Mouse (Mus musculus): ENCODE data around the gene Myo15b.

Gene Myo15b

DNA sequence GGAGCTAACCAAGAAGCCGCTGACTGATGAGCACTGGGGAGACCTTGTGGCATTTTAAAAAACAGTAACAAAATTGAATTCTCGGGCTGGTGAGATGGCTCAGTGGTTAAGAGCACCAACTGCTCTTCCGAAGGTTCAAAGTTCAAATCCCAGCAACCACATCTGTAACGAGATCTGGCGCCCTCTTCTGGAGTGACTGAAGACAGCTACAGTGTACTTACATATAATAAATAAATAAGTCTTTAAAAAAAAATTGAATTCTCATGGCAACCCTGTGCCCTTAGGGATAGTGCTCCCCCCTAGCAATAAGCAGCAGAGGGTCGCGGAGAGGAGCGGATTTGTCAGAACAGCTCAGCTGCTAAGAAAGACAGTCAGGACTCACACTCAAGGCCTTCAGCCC, 5.7 kb downstream of the Myo15b start:
- intact Hi-C loops (cut with DNase I) = no loop called here

DNA sequence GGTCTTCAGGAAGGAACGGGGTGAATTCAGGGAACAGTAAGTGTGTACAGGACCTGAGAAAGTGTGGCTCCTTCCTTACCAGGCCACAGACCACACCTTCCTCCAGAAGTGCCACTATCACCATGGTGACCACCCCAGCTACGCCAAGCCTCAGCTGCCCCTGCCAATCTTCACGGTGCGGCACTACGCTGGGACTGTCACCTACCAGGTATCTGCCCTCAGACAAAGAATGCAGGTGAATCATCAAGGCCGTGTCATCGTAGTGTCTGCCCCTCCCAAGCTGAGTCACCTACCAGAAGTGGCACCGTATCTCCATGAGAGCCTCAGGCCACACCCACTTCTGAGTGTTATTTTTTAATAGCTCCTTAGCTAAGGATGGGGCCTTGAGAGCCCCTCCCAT, 11.2 kb downstream of the Myo15b start:
- intact Hi-C loops (cut with DNase I) = no loop called here

DNA sequence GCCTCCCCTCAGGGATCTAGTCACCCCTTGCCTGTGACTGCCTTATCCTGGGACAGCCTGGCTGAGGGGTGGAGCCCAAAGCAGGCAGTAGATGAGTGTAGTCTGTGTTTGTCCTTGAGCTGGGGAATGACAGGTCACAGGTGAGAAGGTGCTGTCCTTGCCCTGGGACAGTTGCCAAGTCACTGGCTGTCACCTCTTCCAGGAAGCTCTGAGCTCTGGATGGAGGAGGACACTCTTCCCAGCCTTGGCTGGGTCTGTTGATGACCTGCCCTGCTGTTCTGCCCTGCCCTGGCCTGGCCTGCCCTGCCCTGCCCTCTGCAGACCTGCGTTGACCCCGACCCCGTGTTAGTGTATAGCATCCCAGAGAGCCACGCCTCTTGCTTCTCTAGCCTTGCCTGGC, 14.2 kb downstream of the Myo15b start:
- intact Hi-C loops (cut with DNase I) = no loop called here

DNA sequence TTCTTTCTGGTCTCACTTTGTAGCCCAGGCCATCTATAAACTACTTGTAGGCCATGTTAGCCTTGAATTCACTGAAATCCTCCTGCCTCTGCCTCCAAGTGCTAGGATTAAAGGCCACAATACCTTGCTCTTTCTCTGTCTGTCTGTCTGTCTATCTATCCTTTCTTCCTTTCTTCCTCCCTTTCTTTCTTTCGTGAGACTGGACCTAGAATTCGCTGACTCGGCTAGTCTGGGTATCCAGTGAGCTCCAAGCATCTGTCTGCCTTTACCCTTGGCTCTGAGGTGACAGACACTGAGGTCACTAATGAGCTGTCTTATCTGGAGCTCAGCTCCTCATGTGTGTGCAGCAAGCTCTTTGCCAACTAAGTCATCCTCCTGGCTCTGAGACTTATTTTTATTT, 17.7 kb downstream of the Myo15b start:
- intact Hi-C loops (cut with DNase I) = loop anchor here (5.0 kb wide), 1 partner anchor 49 kb away; no protein-coding TSS in a partner anchor

DNA sequence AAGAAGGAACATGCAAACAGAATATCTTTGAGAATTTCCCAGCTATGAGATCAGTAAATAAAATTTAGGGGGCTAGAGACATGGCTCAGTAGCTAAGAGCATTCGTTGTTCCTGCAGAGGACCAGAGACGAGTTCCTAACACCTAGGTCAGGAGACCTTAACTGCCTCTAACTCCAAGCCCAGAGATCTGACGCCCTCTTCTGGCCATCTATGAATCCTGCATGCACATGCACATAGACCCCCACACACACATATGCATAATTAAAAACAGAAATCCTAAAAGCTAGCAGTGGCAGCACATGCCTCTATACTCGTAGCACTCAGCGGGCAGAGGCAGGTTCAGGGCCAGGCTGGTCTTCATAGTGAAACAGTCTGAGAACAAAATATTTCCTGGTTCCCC, 18.2 kb downstream of the Myo15b start:
- intact Hi-C loops (cut with DNase I) = loop anchor here (5.0 kb wide), 1 partner anchor 49 kb away; no protein-coding TSS in a partner anchor

DNA sequence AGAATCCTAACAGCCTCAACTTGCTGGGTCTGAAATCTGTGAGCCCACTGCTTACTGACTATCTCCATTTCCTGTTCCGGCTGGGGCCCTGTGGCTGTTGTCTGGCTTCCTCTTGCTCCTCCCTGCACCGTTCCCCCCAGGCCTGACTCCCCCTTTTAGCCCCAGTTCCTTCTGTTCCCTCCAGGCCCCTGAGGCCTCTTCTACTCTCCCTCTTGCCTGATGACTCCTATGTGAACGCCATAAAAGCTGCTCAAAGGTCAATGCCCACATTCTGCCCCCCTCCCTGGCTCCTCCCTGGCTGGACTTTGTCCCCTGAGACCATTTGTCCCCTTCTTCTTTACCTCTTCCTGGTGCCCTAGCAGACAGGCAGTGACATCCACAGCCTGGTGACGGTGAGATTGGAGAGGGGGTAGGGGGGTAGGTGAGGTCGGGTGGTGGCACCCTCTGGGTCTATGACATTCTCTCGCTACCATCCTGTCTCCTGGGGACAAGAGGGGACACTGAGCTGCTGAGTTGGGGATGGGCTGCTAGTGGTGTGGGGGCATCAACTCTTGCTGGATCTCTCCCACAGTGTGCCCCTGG, 19.1 kb downstream of the Myo15b start:
- intact Hi-C loops (cut with DNase I) = loop anchor here (5.0 kb wide), 1 partner anchor 50 kb away; no protein-coding TSS in a partner anchor

DNA sequence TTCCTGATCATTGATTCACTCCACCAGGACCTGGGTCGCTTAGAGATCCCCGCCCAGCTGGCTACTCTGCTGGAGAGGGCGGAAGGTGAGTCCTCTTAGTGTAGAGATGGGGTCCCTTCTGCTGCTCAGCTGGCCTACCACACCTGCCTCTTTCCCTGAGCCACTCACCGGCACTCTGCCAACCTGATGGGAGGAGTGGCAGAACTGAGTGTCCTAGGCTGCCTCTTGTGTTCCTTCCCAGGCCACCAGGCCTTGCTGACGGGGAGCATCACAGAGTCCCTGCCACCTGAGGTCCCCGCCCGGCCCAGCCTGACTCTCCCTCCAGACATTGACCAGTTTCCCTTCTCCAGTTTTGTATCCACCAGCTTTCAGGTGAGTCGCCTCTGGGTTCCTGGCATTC, 19.9 kb downstream of the Myo15b start:
- intact Hi-C loops (cut with DNase I) = loop anchor here (5.0 kb wide), 1 partner anchor 51 kb away; no protein-coding TSS in a partner anchor

DNA sequence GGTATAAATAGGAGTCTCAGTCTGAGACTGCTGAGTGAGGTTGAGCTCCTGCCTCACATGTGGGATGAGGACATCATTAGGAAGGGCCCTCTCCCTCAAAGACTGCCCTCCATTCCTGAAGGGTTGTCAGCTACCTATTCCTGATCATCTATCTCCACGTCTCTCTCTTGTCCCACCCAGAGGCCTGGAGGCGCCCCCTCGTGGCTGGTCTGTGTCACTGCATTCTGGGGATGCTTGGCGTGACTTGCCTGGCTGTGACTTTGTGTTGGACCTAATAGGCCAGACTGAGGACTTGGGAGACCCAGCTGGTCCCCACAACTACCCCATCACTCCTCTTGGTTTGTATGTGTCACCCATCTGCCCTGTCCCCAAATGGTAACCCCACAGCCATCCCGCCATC, 22.8 kb downstream of the Myo15b start:
- intact Hi-C loops (cut with DNase I) = loop anchor here (10.0 kb wide), 1 partner anchor 156 kb away; no protein-coding TSS in a partner anchor

DNA sequence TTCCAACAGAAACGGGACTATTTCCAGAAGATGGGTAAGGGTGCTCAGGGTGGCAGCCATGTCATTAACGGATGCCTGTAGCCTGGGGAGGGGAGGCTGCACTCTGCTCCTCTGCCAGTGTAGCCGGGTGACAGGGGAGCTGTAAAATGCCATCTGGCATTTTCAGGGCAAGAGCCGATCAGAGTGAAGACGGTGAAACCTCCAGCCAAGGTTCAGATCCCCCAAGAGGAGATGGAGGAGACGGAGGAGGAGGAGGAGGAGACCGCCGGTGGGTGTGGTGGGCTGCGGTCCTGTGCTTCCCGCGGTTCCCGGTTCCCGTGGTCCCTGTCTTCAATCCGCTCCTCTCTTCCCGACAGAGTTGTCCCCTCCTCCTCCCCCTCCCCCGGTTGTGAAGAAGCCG, 25.0 kb downstream of the Myo15b start:
- intact Hi-C loops (cut with DNase I) = loop anchor here (10.0 kb wide), 1 partner anchor 158 kb away; no protein-coding TSS in a partner anchor

DNA sequence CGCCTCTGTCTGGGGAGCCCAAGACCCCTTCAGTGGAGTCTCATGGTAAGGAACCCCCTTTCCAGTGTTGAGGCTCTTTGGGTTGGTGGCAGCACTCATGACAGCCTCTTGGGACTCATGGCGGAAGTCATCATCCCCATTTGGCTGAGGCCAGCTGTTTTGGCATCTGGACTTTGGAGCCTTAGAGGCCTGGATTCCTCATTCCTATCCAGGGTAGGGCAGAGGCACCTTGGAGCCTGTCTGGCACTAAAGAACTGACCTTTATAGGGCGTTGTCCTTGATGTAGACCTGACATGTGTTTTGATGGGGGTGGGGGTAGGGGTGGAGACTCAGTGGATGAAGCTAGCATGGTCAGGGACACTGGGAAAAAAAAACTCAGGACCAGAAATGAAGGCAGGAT, 26.2 kb downstream of the Myo15b start:
- intact Hi-C loops (cut with DNase I) = loop anchor here (10.0 kb wide), 1 partner anchor 160 kb away; no protein-coding TSS in a partner anchor

DNA sequence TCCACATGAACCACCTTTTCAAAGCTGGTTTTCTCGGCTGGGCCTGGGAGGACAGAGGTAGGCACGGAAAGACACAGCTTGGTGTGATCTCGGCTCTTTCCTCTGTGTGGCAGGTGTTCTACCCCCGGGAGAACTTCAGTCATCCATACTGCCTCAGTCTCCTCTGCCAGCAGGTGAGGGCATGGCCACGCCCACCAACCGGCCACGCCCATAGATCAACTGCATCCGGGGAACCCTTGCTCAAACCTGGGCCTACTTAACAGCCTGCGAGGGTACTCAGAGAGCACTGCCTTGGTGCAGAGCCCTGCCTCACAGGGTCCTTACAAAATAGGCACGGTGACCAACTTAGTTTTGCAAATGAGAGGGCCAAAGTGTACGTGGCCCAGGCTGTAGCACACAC, 27.1 kb downstream of the Myo15b start:
- intact Hi-C loops (cut with DNase I) = loop anchor here (10.0 kb wide), 1 partner anchor 160 kb away; no protein-coding TSS in a partner anchor

DNA sequence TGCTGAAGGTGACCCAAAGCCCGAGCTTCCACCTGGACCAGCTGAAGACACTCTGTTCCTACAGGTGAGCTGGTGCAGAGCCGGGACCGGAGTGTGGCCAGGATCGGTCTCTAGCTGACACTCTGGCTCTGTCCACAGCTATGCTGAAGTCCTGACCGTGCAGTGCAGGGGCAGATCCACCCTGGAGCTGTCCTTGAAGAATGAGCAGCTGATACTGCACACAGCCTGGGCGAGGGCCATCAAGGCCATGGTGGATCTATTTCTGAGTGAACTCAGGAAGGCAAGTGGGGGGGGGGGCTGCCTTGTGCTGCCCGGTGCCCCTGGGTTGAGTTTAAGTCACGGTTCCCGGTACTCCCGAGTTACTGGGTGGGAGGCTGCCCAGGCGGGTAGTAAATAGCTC, 28.2 kb downstream of the Myo15b start:
- intact Hi-C loops (cut with DNase I) = loop anchor here (10.0 kb wide), 1 partner anchor 162 kb away; no protein-coding TSS in a partner anchor

DNA sequence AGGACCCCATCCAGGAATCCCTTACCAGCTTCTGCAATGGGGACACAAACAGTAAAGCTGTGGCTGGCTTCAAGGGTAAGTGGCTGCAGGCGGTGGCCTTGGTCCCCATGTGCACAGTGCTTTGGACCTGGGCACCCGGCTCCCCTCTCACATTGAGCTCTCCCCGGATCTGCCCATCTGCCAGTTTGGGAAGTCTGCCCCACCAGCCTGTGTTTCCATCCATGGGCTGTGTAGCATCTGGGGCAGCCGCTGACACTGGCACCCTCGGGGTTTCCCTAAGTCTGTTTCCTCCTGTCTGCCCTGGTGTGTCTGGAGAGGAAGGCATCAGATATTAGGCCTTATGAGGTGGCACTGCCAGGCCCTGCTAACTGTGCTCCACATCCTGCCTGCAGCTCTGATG, 29.8 kb downstream of the Myo15b start:
- intact Hi-C loops (cut with DNase I) = loop anchor here (10.0 kb wide), 1 partner anchor 163 kb away; no protein-coding TSS in a partner anchor

DNA sequence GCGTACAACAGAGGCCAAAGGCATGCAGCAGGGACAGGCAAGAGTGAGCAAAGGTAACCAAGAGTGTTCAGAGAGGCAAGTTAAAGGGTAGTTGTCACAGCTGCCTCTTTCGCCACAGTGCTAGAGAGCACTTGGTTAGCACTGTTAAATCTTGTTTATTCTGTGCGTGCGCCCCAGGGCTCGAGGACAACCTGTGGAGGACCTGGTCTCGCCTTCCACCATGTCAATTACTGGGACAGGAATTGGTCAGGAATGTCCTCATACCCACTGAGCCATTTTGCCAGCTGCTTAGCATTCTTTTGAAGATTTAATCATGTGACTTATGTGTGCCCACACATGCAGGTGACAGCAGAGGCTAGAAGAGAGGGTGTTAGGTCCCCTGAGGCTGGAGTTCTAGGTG, 31.0 kb downstream of the Myo15b start:
- intact Hi-C loops (cut with DNase I) = loop anchor here (10.0 kb wide), 1 partner anchor 164 kb away; no protein-coding TSS in a partner anchor

DNA sequence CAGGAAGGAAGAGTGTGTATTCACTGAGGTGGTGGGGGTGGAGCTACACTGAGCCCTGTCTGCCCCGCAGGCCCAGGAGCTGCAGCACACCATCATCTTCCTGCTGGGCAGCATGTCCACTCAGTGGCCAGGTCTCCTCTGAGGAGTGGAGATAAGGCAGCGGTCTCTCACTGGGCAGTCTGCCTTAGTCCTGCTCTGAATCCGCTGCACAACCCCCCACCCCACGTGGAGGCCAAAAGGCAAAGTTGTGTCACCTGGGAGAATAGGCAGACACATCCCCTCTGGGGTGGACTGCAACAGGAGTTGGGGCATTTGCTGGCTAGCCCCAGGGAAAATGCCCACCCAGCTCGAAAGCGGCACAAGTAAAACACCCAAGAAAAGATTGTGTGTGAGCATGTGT, 34.0 kb downstream of the Myo15b start:
- intact Hi-C loops (cut with DNase I) = no loop called here

DNA sequence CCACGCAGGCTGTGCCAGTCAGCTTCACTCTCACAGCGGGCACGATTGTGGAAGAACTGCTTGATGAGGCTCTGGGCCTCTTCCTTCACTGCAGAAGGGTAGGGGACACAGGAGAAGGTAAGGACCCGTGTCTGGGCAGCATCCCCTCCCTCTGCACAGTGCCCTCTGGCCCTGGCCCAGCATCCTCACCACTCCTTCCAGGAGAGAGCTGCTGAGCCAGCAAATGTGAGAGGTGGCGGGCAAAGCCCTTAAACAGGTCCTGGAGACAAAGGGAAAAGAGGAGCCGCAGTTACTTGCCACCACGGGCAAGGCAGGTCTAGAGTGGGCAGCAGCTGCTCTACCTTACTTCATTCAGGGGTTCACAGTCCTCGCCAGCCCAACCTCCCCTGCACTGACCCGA, 34.9 kb downstream of the Myo15b start:
- intact Hi-C loops (cut with DNase I) = no loop called here

DNA sequence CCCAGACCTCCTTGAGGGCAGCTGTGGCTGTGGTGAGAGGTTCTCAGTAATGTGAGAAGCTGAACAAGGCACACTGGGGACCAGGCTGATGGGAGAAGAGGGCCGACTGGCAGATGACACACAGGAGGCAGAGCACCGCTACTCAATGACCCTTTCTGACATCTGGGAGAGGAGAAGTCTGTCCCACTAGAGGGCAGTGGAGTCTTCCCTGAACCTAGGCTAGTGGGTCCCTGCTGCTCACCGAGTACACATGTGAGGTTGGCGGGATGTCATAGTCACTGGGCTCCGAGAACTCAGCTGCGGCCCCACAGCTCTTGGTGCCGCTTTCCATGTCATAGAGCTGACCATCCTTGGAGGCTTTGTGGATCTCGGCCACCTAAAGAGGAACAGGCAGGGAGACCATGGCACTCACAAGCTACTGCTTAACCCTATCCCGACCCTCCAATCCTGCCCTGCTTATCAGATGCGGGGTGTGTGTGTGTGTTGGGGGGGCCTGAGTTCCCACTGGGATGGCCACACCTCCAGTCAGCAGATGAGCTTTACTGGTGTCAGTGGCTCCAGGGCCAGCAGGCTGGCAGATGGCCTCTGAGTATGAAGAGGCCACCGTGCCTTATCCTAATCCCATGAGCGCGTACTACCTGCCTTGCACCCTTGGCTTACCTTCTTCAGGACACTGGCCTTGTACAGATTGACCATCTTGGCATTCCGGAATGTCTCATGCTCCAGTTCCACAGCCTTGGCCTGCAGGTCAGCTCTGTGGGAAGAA, 36.7 kb downstream of the Myo15b start:
- intact Hi-C loops (cut with DNase I) = no loop called here

DNA sequence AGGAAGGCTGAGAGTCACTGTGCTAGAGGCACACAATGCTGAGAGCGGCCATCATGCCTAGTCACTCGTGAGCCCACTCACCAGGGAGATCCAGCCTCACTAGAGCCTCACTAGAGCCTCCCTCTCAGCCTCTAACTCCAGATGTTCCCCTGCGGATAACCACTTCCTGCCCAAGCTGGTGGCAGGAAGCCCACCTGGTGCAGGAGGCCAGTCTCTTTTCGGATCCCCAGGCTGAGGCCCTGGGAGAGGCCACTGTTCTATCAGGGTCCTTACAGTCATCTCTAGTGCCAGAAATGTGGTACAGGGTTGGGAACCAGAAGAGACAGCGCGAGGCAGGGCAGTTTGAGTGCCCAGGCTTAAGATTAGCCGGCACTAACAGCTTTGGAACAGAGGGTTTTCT, 40.2 kb downstream of the Myo15b start:
- intact Hi-C loops (cut with DNase I) = no loop called here

DNA sequence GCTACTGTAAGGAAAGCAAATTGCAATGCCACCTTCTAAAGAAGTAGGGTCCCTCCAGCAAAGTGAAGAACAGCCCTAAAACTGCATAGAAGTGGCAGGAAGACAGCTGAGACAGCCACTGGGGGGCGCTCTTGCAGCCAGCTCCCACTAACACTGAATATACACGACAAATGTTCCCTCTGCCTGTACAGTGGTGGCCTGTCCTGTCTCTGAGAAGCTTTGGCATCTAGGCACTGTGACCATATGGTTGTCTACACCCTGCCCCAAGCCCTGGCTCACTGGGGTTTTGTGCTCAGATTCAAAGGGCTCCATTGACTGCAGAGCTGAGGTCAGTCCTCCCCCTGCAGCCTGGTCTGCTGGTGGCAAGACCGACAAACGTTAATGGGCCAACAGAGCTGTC, 40.7 kb downstream of the Myo15b start:
- intact Hi-C loops (cut with DNase I) = no loop called here

DNA sequence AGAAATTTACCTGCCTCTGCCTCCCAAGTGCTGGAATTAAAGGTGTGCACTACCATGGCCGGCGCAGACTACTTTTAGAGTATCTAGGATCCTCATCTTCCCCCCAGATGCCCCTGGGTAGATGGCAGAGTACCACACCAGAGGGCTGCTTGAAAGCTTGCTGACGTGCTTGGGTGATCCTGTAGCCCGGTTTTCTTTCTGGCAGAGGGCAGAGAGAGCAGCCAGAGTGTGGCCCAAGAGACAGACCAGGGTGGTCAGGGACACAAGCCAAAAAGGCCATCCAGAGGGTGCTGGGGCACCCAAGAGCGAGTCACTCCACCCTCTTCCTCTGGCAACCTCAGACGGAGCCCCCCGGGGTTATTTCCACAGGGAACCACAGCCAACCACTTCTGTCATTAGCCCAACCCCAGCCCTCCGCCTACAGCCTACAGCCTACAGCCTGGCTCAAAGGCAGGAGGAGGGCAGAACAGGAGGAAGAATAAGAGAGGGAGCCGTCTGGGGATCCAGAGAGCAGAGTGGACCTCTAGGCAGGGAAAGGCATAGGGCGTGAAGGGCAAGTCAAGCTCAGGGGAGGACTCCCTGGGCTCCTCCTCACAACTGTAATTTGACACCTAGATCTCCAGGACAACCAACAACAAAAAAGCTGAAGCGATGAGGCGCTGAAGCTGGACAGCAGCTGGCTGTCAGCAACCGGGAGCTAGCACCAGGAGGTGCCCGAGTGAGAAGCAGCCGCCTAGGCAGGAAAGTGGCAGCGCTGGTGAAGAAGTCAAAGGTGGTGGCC, 41.5 kb downstream of the Myo15b start, which contains the start of gene Smim5:
Gene Smim5 (plus strand): TSS at position 481 of the 781 bp plus-strand sequence.
- intact Hi-C loops (cut with DNase I) = no loop called here

DNA sequence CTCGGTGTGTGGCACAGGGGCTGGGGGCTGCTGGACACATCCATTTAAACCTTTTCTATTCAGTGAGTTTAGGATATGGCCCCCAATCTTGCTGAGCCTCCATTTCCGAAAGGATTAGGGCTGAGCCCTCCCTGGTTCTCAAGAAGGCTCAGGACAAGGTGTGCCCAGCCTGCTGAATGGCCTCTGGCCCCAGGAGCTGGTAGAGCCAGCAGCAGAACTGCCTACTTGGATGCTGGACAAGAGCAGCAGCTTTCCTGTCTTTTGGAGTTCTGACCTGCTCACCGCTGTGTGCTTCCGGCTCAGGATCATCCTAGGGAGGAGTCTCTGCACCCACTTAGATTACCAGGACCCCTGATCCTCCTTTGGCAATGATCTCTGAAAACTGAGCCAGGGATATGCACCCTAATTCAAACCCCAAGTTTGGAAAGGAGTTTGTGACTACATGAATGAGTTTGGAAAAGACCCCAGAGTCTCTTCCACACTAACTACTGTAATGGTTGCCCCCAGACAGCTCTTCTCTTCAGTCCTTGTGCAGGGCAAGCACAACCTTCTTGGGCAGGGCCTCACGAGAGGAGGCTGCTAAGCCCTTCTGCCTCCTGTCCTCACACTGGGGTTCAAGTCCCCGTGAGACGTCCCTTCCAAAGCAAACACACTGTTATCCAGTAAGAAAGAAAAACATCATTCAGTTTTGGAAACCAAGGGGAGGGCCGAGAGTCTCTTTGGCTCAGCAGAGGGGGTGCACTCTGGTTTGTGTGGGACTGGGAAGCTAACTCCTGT, 42.5 kb downstream of the Myo15b start:
- intact Hi-C loops (cut with DNase I) = no loop called here

Data from adrenal gland (tissue).